Mouse (Mus musculus) MEL (cell line): ENCODE data around the gene Yipf2. TPM values are rescaled to one million over a fixed set of nuclear protein-coding genes. Genes with fewer than 3 reads are reported as not detected.

Experiments used
- DNase-seq: peaks from one replicate; pipeline ENCODE4 v3.0.0; 2011; ENCODE audit warnings: low read depth, low spot score
- H3K27ac ChIP-seq: 2 replicates; pipeline ENCODE4 v1.5.1; 2012; ENCODE audit warnings: low read depth, mild to moderate bottlenecking, control low read depth, low read length, moderate library complexity; ENCODE audit not compliant: control insufficient read depth
- H3K27me3 ChIP-seq, 2 experiments: fragments of 150-350 bp in 1 of 2; sonication (generic) in 1 of 2; 2 replicates each; pipeline ENCODE4 v1.6.1; 2012; ENCODE audit warnings: low read length in 2 of 2, mild to moderate bottlenecking in 2 of 2, improper control_type of control experiment in 1 of 2, moderate library complexity in 1 of 2; ENCODE audit not compliant: insufficient read depth in 2 of 2, control insufficient read depth in 1 of 2
- H3K36me3 ChIP-seq, 2 experiments: 2 replicates each; pipeline ENCODE4 v1.6.1; 2012 to 2014; ENCODE audit warnings: low read length in 2 of 2, improper control_type of control experiment in 1 of 2, inconsistent platforms in 1 of 2, mild to moderate bottlenecking in 1 of 2; ENCODE audit not compliant: insufficient read depth in 2 of 2, control insufficient read depth in 1 of 2
- H3K4me1 ChIP-seq, 2 experiments: fragments of 150-350 bp in 1 of 2; sonication (generic) in 1 of 2; 2 replicates each; pipeline ENCODE4 v1.6.1; 2012; ENCODE audit warnings: low read length in 2 of 2, improper control_type of control experiment in 1 of 2, mild to moderate bottlenecking in 1 of 2; ENCODE audit not compliant: insufficient read depth in 2 of 2, control insufficient read depth in 1 of 2
- H3K4me3 ChIP-seq, 2 experiments: fragments of 150-350 bp in 1 of 2; sonication (generic) in 1 of 2; 2 replicates each; pipeline ENCODE4 v1.5.1; 2012; ENCODE audit warnings: low read depth in 2 of 2, low read length in 2 of 2, mild to moderate bottlenecking in 2 of 2, moderate library complexity in 2 of 2, control low read depth in 1 of 2, improper control_type of control experiment in 1 of 2; ENCODE audit not compliant: control insufficient read depth in 1 of 2, insufficient read depth in 1 of 2
- H3K79me2 ChIP-seq: 2 replicates; pipeline ENCODE4 v1.6.1; 2012; ENCODE audit warnings: mild to moderate bottlenecking, low read length, moderate library complexity; ENCODE audit not compliant: control insufficient read depth, poor library complexity, insufficient read depth
- H3K9ac ChIP-seq: 2 replicates; pipeline ENCODE4 v1.6.1; 2012; ENCODE audit warnings: low read depth, mild to moderate bottlenecking, control low read depth, low read length, moderate library complexity; ENCODE audit not compliant: control insufficient read depth, poor library complexity, severe bottlenecking
- H3K9me3 ChIP-seq: fragments of 150-350 bp; sonication (generic); replicated peaks from 2 replicates; pipeline ENCODE4 v1.6.1; 2012; ENCODE audit warnings: mild to moderate bottlenecking, low read length, improper control_type of control experiment, moderate library complexity; ENCODE audit not compliant: insufficient read depth
- CHD2 ChIP-seq: IDR thresholded peaks from 2 replicates; pipeline ENCODE4 v1.6.1; 2011; ENCODE audit warnings: low read length, improper control_type of control experiment
- GATA1 ChIP-seq: IDR thresholded peaks from 2 replicates; pipeline ENCODE4 v1.6.1; 2011; ENCODE audit warnings: low read depth, low read length, improper control_type of control experiment
- KAT2A ChIP-seq: conservative IDR thresholded peaks from 2 replicates; pipeline ENCODE4 v1.6.1; 2012; ENCODE audit warnings: low read depth, low read length, improper control_type of control experiment, inconsistent platforms
- MAFK ChIP-seq: IDR thresholded peaks from 2 replicates; pipeline ENCODE4 v1.6.1; 2011; ENCODE audit warnings: low read depth, mild to moderate bottlenecking, low read length, improper control_type of control experiment, borderline replicate concordance
- MAZ ChIP-seq: IDR thresholded peaks from 2 replicates; pipeline ENCODE4 v1.6.1; 2012; ENCODE audit warnings: low read depth, mild to moderate bottlenecking, inconsistent platforms, low read length, improper control_type of control experiment
- MEF2A ChIP-seq: IDR thresholded peaks from 2 replicates; pipeline ENCODE4 v1.6.1; 2014; ENCODE audit warnings: low read depth, mild to moderate bottlenecking, inconsistent platforms, low read length, improper control_type of control experiment; ENCODE audit not compliant: poor library complexity, insufficient replicate concordance, severe bottlenecking; ENCODE audit errors: extremely low read depth
- MXI1 ChIP-seq: IDR thresholded peaks from 2 replicates; pipeline ENCODE4 v1.6.1; 2011; ENCODE audit warnings: mild to moderate bottlenecking, low read depth, low read length, improper control_type of control experiment
- MYB ChIP-seq: IDR thresholded peaks from 2 replicates; pipeline ENCODE4 v1.6.1; 2011; ENCODE audit warnings: mild to moderate bottlenecking, low read depth, low read length, improper control_type of control experiment
- NRF1 ChIP-seq: IDR thresholded peaks from 2 replicates; pipeline ENCODE4 v1.6.1; 2014; ENCODE audit warnings: low read depth, mild to moderate bottlenecking, inconsistent platforms, low read length, improper control_type of control experiment, moderate library complexity; ENCODE audit not compliant: poor library complexity, insufficient read depth, severe bottlenecking
- POLR2AphosphoS5 ChIP-seq: IDR thresholded peaks from 2 replicates; pipeline ENCODE4 v1.6.1; 2012; ENCODE audit warnings: low read depth, borderline replicate concordance, mild to moderate bottlenecking, inconsistent platforms, low read length, moderate library complexity, mixed read lengths
- SMC3 ChIP-seq: IDR thresholded peaks from 2 replicates; pipeline ENCODE4 v1.6.1; 2011; ENCODE audit warnings: low read depth, low read length, improper control_type of control experiment
- TBP ChIP-seq: IDR thresholded peaks from 2 replicates; pipeline ENCODE4 v1.8.0; 2011; ENCODE audit warnings: low read depth, low read length, improper control_type of control experiment
- UBTF ChIP-seq: IDR thresholded peaks from 2 replicates; pipeline ENCODE4 v1.6.1; 2012; ENCODE audit warnings: low read depth, mild to moderate bottlenecking, inconsistent platforms, low read length, improper control_type of control experiment, moderate library complexity, borderline replicate concordance; ENCODE audit not compliant: insufficient read depth
- USF1 ChIP-seq: IDR thresholded peaks from 2 replicates; pipeline ENCODE4 v1.6.1; 2014; ENCODE audit warnings: low read depth, mild to moderate bottlenecking, inconsistent platforms, low read length, improper control_type of control experiment, moderate library complexity
- USF2 ChIP-seq, 2 experiments: IDR thresholded peaks; 2 replicates each; pipeline ENCODE4 v1.6.1; 2011 to 2012; ENCODE audit warnings: improper control_type of control experiment in 2 of 2, low read length in 2 of 2, borderline replicate concordance in 1 of 2, inconsistent platforms in 1 of 2, low read depth in 1 of 2, mild to moderate bottlenecking in 1 of 2; ENCODE audit not compliant: insufficient read depth in 1 of 2
- ZC3H11A ChIP-seq: IDR thresholded peaks from 2 replicates; pipeline ENCODE4 v1.6.1; 2012; ENCODE audit warnings: low read depth, mild to moderate bottlenecking, inconsistent platforms, low read length, improper control_type of control experiment
- polyA plus RNA-seq, 2 experiments: library from polyadenylated mRNA; stranded (reverse) in 1 of 2; unstranded in 1 of 2; fragments of >175 nt in 1 of 2; fragments of >200 nt in 1 of 2; gene quantifications; 2 replicates each; pipeline versions ENCODE4 v1.2.1 to v1.2.4; 2012; ENCODE audit warnings: low replicate concordance in 2 of 2, low read depth in 1 of 2; ENCODE audit not compliant: insufficient read length in 2 of 2, insufficient read depth in 1 of 2, missing spikeins in 1 of 2
- total RNA-seq: library from RNA; depleted of rRNA; stranded (reverse); fragments of 300-350 nt; gene quantifications from 2 replicates; pipeline ENCODE4 v1.2.3, GENCODE M21; 2012

The Yipf2 gene
- total and polyA plus RNA-seq, 3 experiments, result 22.8 to 84.9 TPM; not detected in 1

- H3K9ac ChIP-seq, result no peak overlapping the region
- TF ChIP-seq MEF2A, result no peak
- no peak for TF ChIP-seq USF1
- no peak for TF ChIP-seq MYB
- TF ChIP-seq SMC3, result no peak
- no peak for TF ChIP-seq CHD2
- no peak for TF ChIP-seq POLR2AphosphoS5
- TF ChIP-seq GATA1, result no peak
- TF ChIP-seq MXI1, result no peak
- no peak for TF ChIP-seq KAT2A
- TF ChIP-seq MAZ, result no peak
Measured at GRCm38 (mm10) chr9:21553607-21554273, 38.9 kb downstream of the Yipf2 start.

GRCm38 (mm10) chr9:21551049-21551448 lies 41.6 kb downstream of the Yipf2 start:
- Histone ChIP-seq H3K79me2 (peaks cover 77% of the 10 kb centered on the region), H3K9ac (no peak overlapping the region), H3K36me3 (peaks cover 24 to 36% of the 10 kb centered on the region in 2 experiments), H3K4me3 (no peak overlapping the region), H3K27me3 (no peaks in the 10 kb centered on the region), H3K9me3 (no peaks in the 10 kb centered on the region), H3K27ac (no peak overlapping the region), H3K4me1 (peaks cover 14 to 19% of the 10 kb centered on the region in 2 experiments)
- DNase-seq, result no peak
- TF ChIP-seq UBTF, result no peak
- no peak for TF ChIP-seq MAFK
- TF ChIP-seq TBP, result no peak
- TF ChIP-seq USF2 (IDR thresholded peaks at IDR 0.05; ENCODE audit: borderline replicate concordance in 1 of 2, insufficient read depth in 1 of 2, low read depth in 1 of 2, low read length in 2 of 2), result no peak
- TF ChIP-seq NRF1, result no peak
- no peak for TF ChIP-seq MYB
- TF ChIP-seq POLR2AphosphoS5, result no peak
- TF ChIP-seq ZC3H11A, result no peak
- TF ChIP-seq GATA1, result no peak

More at GRCm38 (mm10) chr9:21553607-21554273, 38.9 kb downstream of the Yipf2 start:
- Histone ChIP-seq H3K27ac (no peak overlapping the region), H3K79me2 (peaks cover 74% of the 10 kb centered on the region), H3K4me1 (peaks cover 23 to 29% of the 10 kb centered on the region in 2 experiments), H3K4me3 (no peak overlapping the region), H3K9me3 (no peaks in the 10 kb centered on the region), H3K36me3 (peaks cover 33 to 53% of the 10 kb centered on the region in 2 experiments), H3K27me3 (no peaks in the 10 kb centered on the region)
- DNase-seq, result no peak
